Mouse (Mus musculus): ENCODE data around the gene Sprr3. TPM values are rescaled to one million over a fixed set of nuclear protein-coding genes. Genes with fewer than 3 reads are reported as not detected.

Sprr3 gene
- polyA plus RNA-seq (2012; rRNA removed), result not detected in 2 replicates

GRCm38 (mm10) chr3:92458620-92459019 lies at the start of gene Sprr3:
Gene Sprr3 (minus strand): TSS chr3:92458720.

DNA sequence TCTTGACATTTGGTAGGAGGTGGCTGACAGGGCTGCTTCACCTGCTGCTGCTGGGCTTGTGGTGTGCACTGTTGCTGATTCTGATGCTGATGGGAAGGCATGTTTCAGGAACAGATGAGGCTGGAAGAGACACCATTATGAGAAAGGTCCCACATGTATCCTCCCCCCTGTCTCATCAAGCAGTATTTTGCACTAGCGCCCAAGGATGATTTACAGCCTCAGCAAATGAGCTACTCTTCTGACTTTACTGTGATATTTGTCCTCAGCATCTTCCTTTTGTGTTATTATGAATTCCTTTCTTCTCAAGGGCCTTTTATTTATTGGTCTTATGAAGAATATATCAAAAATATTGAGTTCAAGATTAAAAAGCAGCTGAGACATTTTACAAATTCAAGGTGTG lies 41.9 kb upstream of the Sprr3 start, which contains the start of gene Sprr4:
Gene Sprr4, minus strand, starts transcription at position 101 of the 400 bp plus-strand sequence.

DNA sequence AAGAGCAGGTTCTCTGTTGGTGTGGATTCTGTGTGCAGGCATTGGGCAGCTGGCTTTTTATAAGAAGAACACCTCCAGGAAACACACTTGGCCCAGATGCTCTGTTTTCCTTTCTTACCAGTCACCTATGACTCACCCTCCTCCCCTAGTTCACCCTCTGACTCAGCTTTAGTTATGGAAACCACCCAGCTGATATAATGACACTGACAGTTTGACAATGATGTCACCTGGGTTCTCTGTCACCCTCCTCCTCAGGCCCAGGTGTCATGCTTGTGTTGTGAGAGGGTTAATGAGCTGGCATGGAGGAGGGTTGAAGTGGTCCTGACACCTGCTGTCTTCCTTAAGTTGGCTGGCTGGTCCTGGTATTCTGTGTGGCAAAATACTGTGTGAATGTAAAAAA lies 27.3 kb upstream of the Sprr3 start, which contains the start of gene Sprr1a:
Gene Sprr1a, minus strand, starts transcription at position 33 of the 400 bp plus-strand sequence.

DNA sequence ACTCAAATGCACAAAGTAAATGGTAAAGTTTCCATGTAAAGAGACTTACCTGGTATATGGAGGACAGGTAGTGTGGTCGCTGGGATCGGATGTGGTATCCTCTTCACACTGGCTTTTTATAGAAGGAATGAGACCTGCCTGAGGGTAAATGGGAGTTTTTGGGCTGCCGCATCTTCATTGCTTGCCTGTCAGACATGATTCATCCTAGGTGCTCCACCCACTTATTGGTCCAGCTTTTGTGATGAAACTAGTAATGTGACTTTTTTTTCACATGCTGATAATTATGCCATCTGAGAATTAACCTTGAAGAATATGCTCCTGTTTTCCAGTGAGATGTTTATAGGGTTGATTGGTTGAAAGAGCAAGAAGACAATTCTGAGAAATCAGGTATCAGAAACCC lies 19.8 kb downstream of the Sprr3 start, which contains the start of gene Sprr1b:
Gene Sprr1b, minus strand, starts transcription at position 101 of the 400 bp plus-strand sequence.

DNA sequence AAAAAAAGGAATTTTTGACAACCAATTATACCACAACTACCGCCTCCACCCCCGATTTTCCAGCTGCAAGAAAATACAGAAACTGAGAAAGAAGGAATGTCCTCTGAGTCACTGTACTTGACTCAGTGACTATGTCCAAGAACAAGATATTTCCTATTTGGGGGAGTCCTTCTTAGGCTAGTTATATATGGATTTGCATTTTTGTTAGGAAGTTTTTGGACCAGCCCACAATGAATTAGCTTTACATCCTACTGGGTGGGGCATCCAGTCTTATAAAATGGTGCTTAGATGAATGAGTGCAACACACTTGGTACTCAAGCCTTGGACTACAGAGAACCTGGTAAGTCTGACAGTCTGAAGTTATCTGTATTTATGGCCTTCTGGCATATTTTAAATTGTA lies 26.2 kb downstream of the Sprr3 start, which contains the start of gene Sprr2k:
Gene Sprr2k, plus strand, starts transcription at position 301 of the 400 bp plus-strand sequence.

DNA sequence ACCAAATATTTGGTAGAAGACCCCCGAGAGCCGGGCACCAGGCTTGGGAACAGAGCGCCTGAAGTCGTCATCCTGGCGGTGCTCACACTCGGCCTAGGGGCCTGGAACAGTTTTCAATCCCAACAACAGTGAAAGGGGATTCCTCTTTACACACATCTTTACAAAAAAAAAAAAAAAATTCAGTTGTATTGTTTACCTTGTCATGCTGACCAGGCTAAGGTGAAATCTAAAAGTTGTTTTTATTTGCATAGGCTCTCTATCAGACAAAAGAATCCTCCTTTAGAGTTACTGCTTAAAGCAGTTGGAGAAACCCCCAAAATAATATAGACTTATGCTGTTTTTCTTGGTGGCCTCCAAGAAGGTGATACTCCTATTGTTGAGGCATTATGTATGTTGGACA lies 29.2 kb downstream of the Sprr3 start, which contains the start of gene Gm9774:
Gene Gm9774, minus strand, starts transcription at position 101 of the 400 bp plus-strand sequence.

DNA sequence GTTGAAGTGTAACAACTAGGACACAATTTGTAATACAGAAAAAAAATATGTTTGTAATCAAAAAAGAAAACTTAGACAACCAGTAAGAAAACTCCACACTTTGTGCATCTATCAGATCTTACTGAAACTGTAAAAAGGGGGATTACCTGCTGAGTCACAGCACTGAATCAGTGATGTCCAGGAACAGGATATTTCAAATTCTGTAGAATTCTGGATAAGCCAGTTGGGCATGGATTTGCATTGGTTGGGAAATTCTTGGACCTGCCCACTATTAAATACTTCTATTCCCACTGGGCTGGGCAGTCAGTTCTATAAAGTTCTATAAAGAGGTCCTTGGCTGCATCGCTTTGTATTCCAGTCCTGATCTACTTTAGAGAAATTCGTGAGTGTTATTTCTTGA lies 40.7 kb downstream of the Sprr3 start, which contains the start of gene Sprr2j-ps:
Gene Sprr2j-ps, plus strand, starts transcription at position 301 of the 400 bp plus-strand sequence.

GRCm38 (mm10) chr3:92407691-92408090 lies 50.8 kb downstream of the Sprr3 start, which contains the start of gene Sprr2i:
Gene Sprr2i (plus strand): TSS chr3:92407991.

Other genes starting within 250 kb of the Sprr3 start
- not detected in 2 replicates for gene Sprr2a1, start 242.9 kb downstream of the Sprr3 start, polyA plus RNA-seq (2012; rRNA removed)
- gene Sprr2a2, start 242.8 kb downstream of the Sprr3 start, polyA plus RNA-seq (2012; rRNA removed), result 0.68 and 2.1 TPM in 2 replicates
- 0.12 TPM in 1 of 2 replicates, not detected in the other for gene Sprr2a3, start 173.3 kb downstream of the Sprr3 start, polyA plus RNA-seq (2012; rRNA removed)
- gene Sprr2b, start 142.1 kb downstream of the Sprr3 start, polyA plus RNA-seq (2012; rRNA removed), result not detected in 2 replicates
- 0.83 TPM in 1 of 2 replicates, not detected in the other for gene Sprr2d, start 119.6 kb downstream of the Sprr3 start, polyA plus RNA-seq (2012; rRNA removed)
- gene Sprr2e, start 106.6 kb downstream of the Sprr3 start, polyA plus RNA-seq (2012; rRNA removed), result not detected in 2 replicates
- not detected in 2 replicates for gene Sprr2f, start 93.5 kb downstream of the Sprr3 start, polyA plus RNA-seq (2012; rRNA removed)
- gene Sprr2h, start 73.0 kb downstream of the Sprr3 start, polyA plus RNA-seq (2012; rRNA removed), result 0.88 TPM in 1 of 2 replicates, not detected in the other
- gene Sprr2i, start 50.7 kb downstream of the Sprr3 start, polyA plus RNA-seq (2012; rRNA removed), result 0.30 TPM in 1 of 2 replicates, not detected in the other
- not detected in 2 replicates for gene Sprr2j-ps, start 40.6 kb downstream of the Sprr3 start, polyA plus RNA-seq (2012; rRNA removed)
- gene Gm9774, start 29.3 kb downstream of the Sprr3 start, polyA plus RNA-seq (2012; rRNA removed), result 3.7 and 6.2 TPM in 2 replicates
- gene Sprr2k, start 26.1 kb downstream of the Sprr3 start, polyA plus RNA-seq (2012; rRNA removed), result not detected in 2 replicates
- not detected in 2 replicates for gene Sprr1b, start 19.9 kb downstream of the Sprr3 start, polyA plus RNA-seq (2012; rRNA removed)
- 0.07 and 0.25 TPM in 2 replicates for gene Sprr1a, start 27.2 kb upstream of the Sprr3 start, polyA plus RNA-seq (2012; rRNA removed)
- gene Sprr4, start 41.8 kb upstream of the Sprr3 start, polyA plus RNA-seq (2012; rRNA removed), result not detected in 2 replicates
- not detected in 2 replicates for gene 2310046K23Rik, start 75.8 kb upstream of the Sprr3 start, polyA plus RNA-seq (2012; rRNA removed)
- gene Ivl, start 115.0 kb upstream of the Sprr3 start, polyA plus RNA-seq (2012; rRNA removed), result not detected in 2 replicates
- gene Smcp, start 130.3 kb upstream of the Sprr3 start, polyA plus RNA-seq (2012; rRNA removed), result not detected in 2 replicates
- gene 2210017I01Rik, start 148.8 kb upstream of the Sprr3 start, polyA plus RNA-seq (2012; rRNA removed), result not detected in 2 replicates
- gene Lce6a, start 162.9 kb upstream of the Sprr3 start, polyA plus RNA-seq (2012; rRNA removed), result not detected in 2 replicates
- not detected in 2 replicates for gene Lce1a1, start 189.6 kb upstream of the Sprr3 start, polyA plus RNA-seq (2012; rRNA removed)
- not detected in 2 replicates for gene Lce1b, start 198.2 kb upstream of the Sprr3 start, polyA plus RNA-seq (2012; rRNA removed)
- not detected in 2 replicates for gene Lce1a2, start 211.6 kb upstream of the Sprr3 start, polyA plus RNA-seq (2012; rRNA removed)
- gene Lce1c, start 220.5 kb upstream of the Sprr3 start, polyA plus RNA-seq (2012; rRNA removed), result not detected in 2 replicates
- gene Lce1d, start 228.5 kb upstream of the Sprr3 start, polyA plus RNA-seq (2012; rRNA removed), result not detected in 2 replicates